Mouse (Mus musculus) heart, postnatal 14 days (tissue): ENCODE results near the gene Togaram1. TPM values are rescaled to one million over a fixed set of nuclear protein-coding genes. Genes with fewer than 3 reads are reported as not detected.
A peak's percentile ranks its signal among the peaks of the same experiment; 100 is the strongest.

Experiments
- DNase-seq, 2 experiments: peaks; one replicate each; pipeline ENCODE4 v3.0.0; 2021 to 2022
- intact Hi-C: fragments of 180-260 bp; cut with DNase I; formaldehyde crosslinking; loops from one replicate; pipeline ENCODE4 v1.15.1; 2025
- long read RNA-seq, 2 experiments: library from polyadenylated mRNA; stranded (forward); transcript quantifications; one replicate each; pipeline ENCODE4 v2.0.0; 2021
- total RNA-seq, 2 experiments: library from RNA; stranded (reverse); gene quantifications; 2 replicates each; pipeline ENCODE4 v1.2.3; 2021

Togaram1 gene
- total RNA-seq = 10 to 100 TPM; 16.1 to 19.2 TPM
- long read RNA-seq, experiment 1, full-length matches to known transcripts = 1 of 3 reads
- long read RNA-seq, experiment 1, partial matches to known transcripts = 0 of 3 reads
- long read RNA-seq, experiment 1, other reads (novel, unspliced or antisense) = 2 of 3 reads
- long read RNA-seq, experiment 2, full-length matches to known transcripts = 1 of 2 reads
- long read RNA-seq, experiment 2, partial matches to known transcripts = 1 of 2 reads
- long read RNA-seq, experiment 2, other reads (novel, unspliced or antisense) = 0 of 2 reads

DNA sequence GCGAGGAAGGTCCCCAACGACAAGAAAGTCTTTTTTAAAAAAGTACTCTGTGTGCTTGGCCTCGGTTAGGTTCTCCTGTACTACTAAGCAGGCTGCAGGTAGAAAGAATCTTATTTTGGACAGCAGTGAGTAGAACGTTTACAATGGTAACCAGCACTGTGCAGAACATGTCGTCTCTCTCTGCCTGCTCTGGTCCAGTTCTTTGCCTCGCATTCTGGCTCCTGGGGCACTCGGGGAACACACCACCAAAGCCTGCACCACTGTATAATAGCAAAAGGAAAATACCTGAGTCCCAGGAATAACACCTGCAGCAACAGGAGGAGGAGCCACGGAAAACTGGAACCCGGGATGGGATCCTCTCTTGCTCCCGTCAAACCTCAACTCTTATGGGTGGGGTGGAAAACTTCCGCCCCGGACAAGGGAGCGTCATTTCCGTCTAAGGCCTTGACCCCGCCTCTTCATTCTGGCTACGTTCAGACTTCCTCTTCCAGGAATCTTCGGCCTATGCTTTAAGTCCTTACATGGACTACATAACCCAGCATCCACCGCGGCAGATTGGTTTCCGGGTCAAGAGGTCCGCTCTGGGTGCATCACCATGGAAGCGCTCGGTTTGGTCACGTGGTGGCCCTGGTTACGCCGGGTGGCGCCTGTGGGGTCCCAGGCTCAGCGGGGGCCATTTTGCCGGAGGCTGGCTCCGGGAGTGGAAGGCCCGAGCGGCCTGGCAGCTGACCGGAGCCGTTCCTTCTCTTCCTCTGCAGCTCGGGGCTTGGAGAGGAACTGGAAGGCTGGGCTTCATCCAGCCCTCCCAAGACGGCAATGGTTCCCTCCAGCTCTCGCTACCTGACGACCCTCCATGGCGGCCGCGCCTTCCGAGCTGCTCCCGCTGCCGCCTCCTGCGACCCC is at the start of gene Togaram1, which contains the start of gene Klhl28:
Gene Togaram1, plus strand, starts transcription at position 681 of the 903 bp plus-strand sequence.
Gene Klhl28, minus strand, starts transcription at position 411 of the 903 bp plus-strand sequence.
- intact Hi-C loops = loop anchor here (2.0 to 5.0 kb wide), 4 partner anchors 47 to 207 kb away; partner anchors contain the start of genes Fkbp3, Mis18bp1 and Prpf39
- peak; percentile 96 to 98 for DNase-seq

DNA sequence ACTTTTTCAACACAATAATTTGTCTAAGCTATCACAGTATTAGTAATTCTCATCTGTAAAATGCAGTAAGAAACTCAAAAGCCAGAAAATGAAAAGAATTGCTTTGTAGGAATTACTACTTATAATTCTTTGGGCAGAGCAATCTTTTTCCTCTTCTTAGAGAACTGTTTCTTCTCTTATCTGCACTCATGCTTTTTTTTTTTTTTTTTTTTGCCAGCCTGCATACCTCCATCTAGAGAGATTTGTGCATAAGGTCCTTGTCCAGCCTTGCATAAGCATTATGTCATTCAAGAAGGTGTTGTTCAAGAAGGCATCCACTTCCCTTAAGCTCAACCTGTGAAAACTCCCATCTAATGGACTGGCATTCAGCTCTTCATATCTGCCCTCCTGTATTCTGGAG is 48.9 kb upstream of the Togaram1 start:
- intact Hi-C loops = loop anchor here (10.0 kb wide), 1 partner anchor 258 kb away; the partner anchor contains the start of gene Mis18bp1
- DNase-seq = no peak

DNA sequence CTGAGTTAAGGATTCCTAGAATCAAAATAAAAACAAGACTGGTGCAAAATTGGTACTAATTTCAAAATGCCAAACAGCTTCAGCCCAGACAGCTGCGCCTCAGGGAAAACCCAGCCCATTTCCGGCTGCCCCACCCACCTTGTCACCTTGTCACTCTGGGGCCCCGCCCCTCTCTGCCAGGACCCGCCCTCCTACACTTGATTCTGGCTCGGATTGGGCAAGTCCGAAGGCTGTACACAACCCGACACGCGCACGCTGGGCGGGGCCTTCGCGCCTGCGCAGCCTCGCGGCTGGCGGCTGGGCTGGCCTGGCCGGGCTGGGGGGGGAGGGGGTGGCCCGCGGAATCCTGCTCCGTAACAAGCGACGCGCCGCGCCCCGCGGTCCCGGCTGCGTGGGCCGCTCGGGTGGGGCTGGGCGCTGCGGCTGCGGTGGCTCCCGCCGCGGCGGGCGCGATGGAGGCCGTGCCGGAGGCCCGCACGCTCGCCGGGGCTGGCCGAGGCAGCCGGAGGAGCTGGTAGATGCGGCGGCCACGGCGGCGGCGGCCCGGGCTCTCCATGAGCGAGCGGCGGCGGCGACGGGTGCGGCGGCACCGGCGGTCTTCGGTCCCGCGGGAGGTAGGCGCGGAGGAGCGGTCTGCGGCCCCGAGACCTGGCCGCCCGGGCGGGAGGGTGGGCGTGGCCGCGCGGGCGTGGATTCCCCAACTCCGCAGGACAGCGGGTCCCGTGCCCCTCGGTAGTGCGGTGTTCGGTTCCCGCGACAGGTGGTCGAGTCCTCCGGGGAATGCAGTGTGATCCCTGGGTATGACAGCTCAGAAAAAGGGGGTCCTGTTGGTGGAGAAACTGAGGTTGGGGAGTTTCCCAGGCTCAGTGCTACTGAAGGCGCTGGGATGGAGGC is 47.8 kb upstream of the Togaram1 start, which contains the start of gene Gm527:
Gene Gm527, plus strand, starts transcription at position 329 of the 894 bp plus-strand sequence.
- intact Hi-C loops = loop anchor here (2.0 to 10.0 kb wide), 2 partner anchors 49 to 257 kb away; partner anchors contain the start of gene Mis18bp1
- DNase-seq = peak; percentile 96

DNA sequence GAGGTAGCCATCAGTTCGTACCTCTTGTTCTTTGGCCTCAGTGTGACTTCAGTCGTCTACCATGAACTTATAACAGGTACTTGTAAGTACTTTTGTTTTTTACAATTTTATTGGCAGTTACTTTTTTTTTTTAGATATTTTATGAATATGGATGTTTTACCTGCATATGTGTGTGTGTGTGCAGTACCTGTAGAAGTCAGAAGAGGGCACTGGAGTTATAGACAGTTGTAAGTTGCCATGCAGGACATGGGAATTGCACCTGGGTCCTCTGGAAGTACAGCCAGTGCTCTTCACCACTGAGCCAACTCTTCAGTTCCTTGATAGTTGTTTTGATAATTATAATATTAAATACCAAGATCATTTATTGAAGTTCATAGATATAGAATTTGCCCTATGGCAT is 28.1 kb upstream of the Togaram1 start:
- intact Hi-C loops = no loop called here
- DNase-seq = peak in 1 of 2 experiments; percentile 6

DNA sequence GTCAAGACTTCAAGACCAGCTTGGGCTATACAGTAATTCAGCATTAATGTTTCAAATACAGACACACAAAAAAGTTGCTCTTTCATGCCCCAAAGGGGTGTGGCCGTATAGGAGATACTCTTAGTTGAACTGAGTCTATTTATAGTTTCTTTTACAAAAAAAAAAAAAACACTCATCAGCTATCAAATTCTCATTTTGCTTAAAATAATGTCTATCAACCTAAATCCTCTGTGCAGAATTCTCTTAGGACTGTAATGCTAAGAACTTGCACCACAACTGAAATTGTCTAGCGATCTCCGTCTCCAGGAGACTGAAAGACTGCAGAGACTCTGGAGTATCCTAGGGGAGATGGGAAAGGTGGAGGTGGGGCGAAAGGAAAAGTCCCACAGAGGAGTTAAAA is 1.0 kb upstream of the Togaram1 start:
- intact Hi-C loops = no loop called here
- no peak for DNase-seq

DNA sequence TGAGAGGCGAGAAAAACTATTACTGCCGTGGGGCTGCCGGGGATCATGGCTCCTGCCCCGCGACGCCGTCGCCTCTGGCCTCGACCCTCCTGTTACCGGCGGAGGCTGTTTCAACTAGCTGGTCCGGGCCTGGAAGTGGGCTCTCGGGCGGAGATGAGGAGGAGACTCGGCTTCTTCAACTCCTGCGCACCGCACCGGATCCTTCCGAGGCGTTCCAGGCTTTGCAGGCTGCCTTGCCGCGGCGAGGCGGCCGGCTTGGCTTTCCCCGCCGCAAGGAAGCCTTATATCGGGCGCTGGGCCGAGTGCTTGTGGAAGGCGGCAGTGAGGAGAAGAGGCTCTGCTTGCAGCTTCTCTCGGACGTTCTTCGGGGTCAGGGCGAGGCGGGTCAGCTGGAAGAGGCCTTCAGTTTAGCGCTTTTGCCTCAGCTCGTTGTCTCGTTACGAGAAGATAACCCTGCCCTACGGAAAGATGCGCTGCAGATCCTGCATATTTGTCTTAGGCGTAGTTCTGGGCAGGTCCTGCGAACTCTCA is 562 bp downstream of the Togaram1 start:
- intact Hi-C loops = loop anchor here (2.0 to 5.0 kb wide), 4 partner anchors 47 to 206 kb away; partner anchors contain the start of genes Fkbp3, Mis18bp1 and Prpf39

DNA sequence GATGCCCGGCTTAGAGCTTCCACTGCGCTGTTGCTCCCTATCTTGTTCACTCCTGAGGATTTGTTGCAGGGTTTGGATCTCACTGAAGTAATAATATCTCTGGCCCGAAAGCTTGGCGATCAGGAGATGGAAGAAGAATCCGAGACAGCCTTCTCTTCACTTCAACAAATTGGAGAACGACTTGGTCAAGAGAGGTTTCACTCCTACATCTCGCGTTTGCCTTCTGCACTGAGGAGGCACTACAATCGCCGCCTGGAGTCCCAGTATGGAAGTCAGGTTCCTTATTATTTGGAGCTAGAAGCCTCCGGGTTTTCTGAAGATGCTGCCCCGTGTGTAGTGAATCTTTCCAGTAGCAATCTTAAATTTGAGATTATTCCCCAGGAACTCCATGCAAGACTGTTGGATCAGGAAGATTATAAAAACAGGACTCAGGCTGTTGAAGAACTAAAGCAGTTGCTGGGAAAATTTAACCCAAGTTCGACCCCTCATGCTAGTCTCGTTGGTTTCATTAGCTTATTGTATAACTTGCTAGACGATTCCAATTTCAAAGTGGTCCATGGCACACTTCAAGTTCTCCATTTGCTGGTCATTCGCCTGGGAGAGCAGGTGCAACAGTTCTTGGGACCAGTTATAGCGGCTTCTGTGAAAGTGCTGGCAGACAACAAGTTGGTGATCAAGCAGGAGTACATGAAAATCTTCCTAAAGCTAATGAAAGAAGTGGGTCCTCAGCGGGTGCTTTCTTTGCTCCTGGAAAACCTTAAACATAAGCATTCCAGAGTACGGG is 1.2 kb downstream of the Togaram1 start:
- intact Hi-C loops = loop anchor here (2.0 to 5.0 kb wide), 4 partner anchors 48 to 205 kb away; partner anchors contain the start of genes Fkbp3, Mis18bp1 and Prpf39
- DNase-seq = peak in 1 of 2 experiments; percentile 2

More for the DNA sequence above, 562 bp downstream of the Togaram1 start:
- peak; percentile 50 to 63 for DNase-seq

DNA sequence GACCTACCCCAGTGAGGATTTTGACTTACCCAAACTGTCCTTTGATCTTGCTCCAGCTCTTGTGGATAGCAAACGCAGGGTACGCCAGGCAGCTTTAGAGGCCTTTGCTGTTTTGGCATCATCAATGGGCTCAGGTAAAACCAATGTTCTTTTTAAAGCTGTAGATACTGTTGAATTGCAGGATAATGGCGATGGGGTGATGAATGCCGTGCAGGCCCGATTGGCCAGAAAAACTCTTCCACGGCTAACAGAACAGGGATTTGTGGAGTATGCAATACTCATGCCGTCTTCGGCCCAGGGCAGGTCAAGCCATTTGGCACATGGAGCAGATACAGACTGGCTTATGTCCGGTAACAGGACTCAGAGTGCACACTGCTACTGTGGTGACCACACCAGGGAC is 1.9 kb downstream of the Togaram1 start:
- intact Hi-C loops = loop anchor here (2.0 to 5.0 kb wide), 4 partner anchors 49 to 205 kb away; partner anchors contain the start of genes Fkbp3, Mis18bp1 and Prpf39
- peak; percentile 5 to 10 for DNase-seq

DNA sequence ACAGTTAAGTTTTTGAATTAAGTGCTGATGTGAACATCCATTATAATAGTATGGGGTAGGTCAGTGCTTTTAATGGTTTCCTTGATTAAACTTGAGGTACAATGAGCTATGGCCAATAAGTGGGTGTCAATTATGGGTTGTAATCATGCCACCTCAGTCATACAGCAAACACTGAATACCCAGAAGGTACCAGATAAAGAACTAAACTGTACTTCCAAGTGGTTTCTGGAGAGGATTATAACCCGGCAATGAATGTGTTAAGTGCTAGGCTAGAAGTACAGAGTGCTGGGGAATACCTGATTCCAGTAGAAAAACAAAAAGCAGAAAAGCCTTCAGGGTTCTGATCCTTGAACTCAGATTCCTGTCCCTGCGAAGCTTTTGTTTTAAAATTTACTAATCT is 2.5 kb downstream of the Togaram1 start:
- DNase-seq = no peak
- intact Hi-C loops = loop anchor here (5.0 kb wide), 3 partner anchors 69 to 204 kb away; partner anchors contain the start of genes Fkbp3, Mis18bp1 and Prpf39

DNA sequence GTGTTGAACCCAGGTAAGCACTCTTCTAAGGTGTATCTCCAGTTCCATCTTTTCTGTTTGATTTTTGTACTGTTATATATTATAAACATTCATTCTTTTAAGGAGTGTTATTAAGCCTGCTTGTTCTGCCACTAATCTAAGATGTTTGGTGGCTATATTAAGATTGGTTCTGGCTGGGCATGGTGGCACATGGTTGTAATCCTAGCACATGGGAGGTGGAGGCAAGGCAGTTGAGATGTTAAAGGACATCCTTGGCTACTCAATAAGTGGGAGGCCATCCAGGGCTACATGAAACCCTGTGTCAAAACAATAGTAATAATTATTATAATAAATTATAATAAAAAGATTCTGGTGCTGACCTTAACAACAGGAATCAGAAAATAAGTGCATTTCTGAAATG is 5.8 kb downstream of the Togaram1 start:
- DNase-seq = no peak
- intact Hi-C loops = no loop called here

DNA sequence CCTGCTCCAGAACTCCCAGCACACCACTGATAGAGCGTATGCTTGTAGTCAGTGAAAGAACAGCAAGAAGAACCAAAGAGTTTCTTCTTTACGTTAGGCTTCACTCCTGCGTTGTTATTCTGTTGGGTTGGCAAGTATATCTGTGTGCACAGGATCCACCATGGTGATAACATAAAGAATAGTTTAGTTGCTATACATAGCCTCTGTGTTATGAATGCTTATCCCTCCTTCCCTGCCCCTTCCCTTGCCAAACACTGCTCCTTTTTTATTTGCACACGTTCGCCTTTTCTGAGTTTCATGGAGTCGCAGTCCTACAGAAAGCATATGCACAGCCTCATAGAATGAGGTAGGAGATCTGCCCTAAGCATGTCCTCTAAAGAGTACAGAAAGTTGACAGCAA is 6.5 kb downstream of the Togaram1 start:
- no peak for DNase-seq
- intact Hi-C loops = no loop called here

DNA sequence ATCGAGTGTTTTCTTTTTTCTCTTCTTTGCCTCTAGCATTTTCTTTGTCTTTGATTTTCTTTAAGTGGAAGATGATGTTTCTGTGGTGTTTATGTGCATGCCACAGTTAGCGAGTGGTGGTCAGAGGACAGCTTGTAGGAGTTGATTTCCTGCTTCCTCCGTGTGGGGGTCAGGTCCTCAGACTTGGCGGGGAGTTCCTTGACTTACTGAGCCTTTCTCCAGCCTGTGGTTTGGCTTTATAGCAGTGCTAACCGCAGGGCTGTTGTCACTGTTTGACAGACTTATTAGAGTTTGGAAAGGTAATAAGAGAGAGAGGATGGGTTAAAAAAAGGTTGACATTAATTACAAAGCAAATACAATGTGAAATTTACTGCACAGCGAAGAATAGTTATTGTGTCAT is 10.0 kb downstream of the Togaram1 start:
- intact Hi-C loops = no loop called here
- DNase-seq = peak in 1 of 2 experiments; percentile 1

DNA sequence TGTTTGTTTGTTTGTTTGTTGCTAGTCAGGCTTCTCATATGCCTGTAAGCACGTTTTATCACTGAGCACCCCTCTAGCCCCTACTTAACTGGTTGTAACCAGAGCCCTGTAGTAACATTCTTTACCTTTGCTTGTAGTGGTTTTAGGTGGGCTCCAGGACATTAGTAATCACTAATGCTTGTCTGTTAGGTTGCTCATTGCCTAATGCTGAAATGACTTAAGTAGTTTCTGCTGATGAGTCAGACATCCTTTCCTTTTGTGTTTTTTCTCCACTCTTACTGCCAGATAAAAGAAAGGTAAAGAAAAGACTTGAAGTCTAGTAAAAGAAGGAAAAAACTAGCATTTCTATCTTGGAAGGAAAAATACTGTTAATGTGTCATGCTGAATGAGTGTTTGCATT is 10.6 kb downstream of the Togaram1 start:
- DNase-seq = no peak
- intact Hi-C loops = no loop called here

DNA sequence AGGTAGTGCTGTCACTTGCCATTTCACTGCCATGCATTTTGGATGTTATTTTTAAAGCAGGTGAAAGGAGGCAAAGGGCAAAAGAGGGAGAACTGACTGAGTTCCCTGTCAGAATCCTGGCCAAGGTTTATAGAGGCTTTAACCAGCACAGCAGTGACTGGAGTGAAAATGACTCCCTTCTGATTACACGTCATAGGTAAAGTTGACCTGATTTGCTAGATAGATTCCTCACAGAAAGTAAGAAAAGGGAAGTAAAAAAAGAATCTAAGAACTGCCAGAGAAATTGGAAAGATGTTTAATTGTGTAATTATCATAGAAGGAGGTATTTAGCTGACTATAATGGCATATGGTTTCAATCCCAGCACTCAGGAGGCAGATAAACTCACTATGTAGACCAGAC is 11.9 kb downstream of the Togaram1 start:
- intact Hi-C loops = no loop called here
- no peak for DNase-seq

DNA sequence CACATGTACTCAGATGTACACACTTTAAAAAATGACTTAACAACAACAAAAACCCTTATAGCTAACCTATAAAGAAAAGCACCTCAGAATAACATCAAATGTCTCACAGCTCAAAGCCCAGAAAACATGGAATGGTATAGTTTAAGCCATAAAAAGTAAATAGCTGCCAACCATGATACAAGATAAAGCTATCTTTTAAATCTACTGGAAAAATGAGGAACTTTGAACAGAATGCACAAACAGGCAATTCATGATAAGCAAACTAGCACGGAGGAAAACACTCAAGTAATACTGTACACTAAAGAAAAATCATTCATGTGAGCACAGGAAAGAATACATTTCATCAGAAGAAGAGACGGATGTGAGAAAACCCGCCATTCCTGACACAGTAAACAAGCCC is 42.1 kb downstream of the Togaram1 start:
- intact Hi-C loops = no loop called here
- DNase-seq = no peak

DNA sequence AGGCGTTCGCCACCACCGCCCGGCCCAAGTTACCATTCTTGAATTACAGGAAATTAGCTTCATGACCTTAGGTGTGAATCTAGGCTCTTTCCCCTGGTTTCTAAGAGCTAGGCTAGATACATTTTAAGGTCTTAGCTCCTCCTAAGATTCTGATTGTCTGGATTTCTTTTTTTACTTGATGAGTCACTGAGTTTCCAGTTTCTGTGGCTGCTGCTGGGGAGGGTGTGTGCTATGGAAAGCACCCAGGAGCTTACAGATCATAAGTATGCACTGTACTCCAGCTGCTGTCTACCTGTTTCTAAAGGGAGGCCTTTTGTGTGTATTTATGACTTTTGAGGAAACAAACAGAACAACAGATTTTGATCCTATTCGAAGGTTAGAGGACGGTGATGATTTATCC is 57.2 kb downstream of the Togaram1 start:
- intact Hi-C loops = no loop called here
- no peak for DNase-seq

DNA sequence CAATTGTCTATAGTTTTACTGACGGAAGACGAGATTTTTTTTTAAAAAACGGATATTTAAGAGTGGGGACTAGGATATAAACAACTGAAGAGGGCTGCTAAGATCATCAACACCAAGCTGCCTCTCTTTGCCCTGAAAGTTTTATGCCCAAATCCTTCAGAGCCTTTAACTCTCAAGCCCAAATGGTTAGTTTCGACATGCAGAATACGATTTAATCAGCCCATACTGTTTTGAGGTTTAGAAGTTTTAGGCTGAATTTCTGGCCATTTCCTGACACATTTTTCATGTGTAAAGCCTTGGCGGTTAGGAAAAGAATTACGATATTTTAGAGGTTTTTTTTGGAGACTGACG is 70.2 kb downstream of the Togaram1 start:
- no peak for DNase-seq
- intact Hi-C loops = loop anchor here (5.0 kb wide), 2 partner anchors 36 to 69 kb away; partner anchors contain the start of genes Fkbp3, Klhl28 and Togaram1

DNA sequence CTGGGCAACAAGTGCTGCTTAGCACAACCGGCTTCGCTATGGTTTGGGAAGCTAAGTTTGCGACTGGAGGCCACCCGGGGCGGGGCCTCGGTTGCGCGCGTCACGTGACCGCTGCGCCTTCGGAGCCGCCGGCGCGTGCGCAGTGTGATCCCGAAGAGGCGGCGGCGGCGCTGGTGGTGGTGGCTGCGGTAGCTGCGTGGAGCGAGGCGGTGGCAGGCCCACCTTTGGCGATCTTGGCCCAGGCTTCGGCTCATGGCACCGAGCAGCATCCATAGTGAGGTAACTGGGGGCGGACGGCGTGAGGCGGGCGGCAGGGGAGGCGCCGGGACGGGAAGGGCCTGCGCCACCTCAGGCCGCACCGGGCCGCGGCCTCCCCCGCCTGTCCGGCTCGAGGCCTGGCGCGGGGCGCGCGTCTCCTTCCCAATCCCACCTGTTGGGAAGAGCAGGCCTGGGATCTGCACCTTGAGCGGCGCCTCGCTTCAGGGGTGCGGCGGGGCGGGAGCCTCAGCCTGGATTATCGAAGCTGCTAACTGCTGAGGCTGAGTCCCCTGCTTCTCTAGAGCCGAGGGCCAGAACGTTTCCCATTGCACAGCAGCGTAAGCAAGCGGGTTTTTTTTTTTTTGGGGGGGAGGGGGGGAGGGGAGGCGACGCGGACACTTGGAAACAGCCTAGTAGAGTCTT is 70.7 kb downstream of the Togaram1 start, which contains the start of gene Prpf39:
Gene Prpf39, plus strand, starts transcription at position 144 of the 681 bp plus-strand sequence.
- intact Hi-C loops = loop anchor here (5.0 kb wide), 2 partner anchors 36 to 69 kb away; partner anchors contain the start of genes Fkbp3, Klhl28 and Togaram1
- peak; percentile 95 to 96 for DNase-seq
